Mouse (Mus musculus) bone marrow macrophage, adult 2 months (primary cell): ENCODE results near the gene Tex26. TPM values are rescaled to one million over a fixed set of nuclear protein-coding genes. Genes with fewer than 3 reads are reported as not detected.

Source experiments
- H3K27ac ChIP-seq: 2 replicates; pipeline ENCODE4 v1.5.1; 2012; ENCODE audit warnings: low read depth, low read length; ENCODE audit not compliant: insufficient read depth
- H3K4me1 ChIP-seq: 2 replicates; pipeline ENCODE4 v1.6.1; 2012; ENCODE audit warnings: low read length; ENCODE audit not compliant: control insufficient read depth, insufficient read depth
- H3K4me3 ChIP-seq: 2 replicates; pipeline ENCODE4 v1.5.1; 2012; ENCODE audit warnings: mild to moderate bottlenecking, low read length, moderate library complexity; ENCODE audit not compliant: insufficient read depth
- CTCF ChIP-seq: IDR thresholded peaks from 2 replicates; pipeline ENCODE4 v1.5.1; 2012; ENCODE audit warnings: low read depth, mild to moderate bottlenecking, low read length, moderate library complexity
- POLR2A ChIP-seq: IDR thresholded peaks from 2 replicates; pipeline ENCODE4 v1.6.1; 2012; ENCODE audit warnings: mild to moderate bottlenecking, low read depth, low read length, borderline replicate concordance
- polyA plus RNA-seq: library from polyadenylated mRNA; stranded (reverse); fragments of >200 nt; gene quantifications from 2 replicates; pipeline ENCODE4 v1.2.4, GENCODE M21; 2012; ENCODE audit not compliant: missing spikeins, insufficient read depth, insufficient read length

Tex26 gene
- polyA plus RNA-seq, 1 experiment = not detected

DNA sequence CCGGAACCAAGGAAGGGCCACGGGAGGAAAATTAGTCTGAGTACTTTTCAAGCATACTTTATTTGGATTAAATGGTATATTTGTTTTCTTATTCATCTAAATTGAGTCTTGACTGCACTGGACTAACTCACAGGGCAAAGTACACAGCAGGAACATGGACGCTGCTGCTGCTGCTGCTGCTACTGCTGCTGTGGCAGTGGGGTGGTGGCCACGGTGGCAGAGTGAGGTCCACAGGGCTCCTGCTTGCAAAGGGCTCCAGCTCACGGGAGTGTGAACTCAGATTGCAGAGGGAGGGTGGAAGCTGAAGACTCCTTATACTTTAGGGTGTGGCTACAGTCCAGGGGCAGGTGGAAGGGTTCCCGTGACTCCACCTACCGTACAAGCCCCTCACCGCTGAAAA is 65.5 kb downstream of the Tex26 start:
- Histone ChIP-seq H3K4me1 (peaks cover 5% of the 10 kb centered on the region), H3K4me3 (no peak overlapping the region), H3K27ac (no peak overlapping the region)
- no peak for TF ChIP-seq CTCF
- no peak for TF ChIP-seq POLR2A

DNA sequence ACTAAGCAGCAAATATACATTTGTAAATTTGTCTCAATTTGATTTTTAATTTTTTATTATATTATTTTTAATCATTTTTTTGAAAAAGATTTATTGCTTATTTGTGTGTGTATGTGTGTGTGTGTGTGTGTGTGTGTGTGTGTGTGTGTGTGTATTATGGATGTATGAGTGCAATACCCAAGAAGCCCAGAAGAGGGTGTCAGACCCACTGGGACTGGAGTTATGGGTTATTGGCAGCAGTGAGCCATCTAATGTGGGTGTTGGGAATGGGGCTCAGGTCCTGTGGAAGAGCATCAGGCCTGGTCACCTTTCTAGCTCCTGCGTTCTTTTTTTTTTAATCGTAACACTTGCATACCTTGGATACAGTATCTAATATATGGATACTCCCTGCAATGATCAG is 66.6 kb downstream of the Tex26 start:
- Histone ChIP-seq H3K4me1 (peaks cover 5% of the 10 kb centered on the region), H3K27ac (no peak overlapping the region), H3K4me3 (no peak overlapping the region)
- no peak for TF ChIP-seq CTCF
- TF ChIP-seq POLR2A = no peak

DNA sequence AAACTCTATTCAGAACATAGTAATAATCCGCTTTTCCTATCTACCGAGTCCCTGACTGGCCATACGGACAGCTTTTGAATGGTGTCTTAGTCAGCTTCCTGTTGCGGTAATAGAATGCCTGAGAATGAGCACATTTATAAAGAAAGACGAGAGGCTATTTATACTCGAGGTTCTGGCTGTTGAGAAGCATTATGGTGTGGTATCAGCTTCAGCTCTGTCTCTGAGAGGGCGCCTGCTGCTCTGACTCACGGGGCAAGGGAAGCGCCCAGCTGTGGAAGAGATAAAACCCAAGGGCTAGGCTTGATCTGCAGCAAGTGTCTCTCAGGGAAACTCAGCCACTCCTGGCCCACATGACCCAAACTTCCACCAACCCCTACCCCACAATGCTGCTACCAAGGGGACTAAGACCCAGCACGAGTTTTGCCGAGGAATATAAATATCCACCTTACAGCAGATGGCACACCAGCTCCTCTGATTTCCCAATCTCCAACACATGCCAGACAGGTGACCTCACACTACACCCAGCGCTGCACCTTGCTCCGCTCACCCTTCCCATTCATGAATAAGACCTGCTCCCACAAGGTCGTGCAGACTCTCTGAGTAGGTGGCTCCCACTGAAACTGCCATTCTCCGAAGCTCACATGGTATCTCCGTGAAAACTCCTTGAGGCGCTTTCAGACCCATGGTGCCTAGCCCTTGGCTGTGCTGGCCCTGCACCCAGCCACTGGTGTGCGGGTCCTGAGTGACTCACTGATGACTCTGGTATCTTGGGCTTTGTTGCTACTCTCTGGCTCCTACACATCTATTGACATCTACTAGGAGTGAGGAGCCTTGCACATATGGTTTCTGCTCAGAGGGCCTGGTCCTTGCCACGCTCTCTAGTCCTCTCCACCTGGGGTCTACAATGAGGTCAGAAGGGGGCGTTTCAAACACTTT is 68.9 kb downstream of the Tex26 start:
- TF ChIP-seq POLR2A = no peak
- no peak overlapping the region for H3K4me3 ChIP-seq
- no peak overlapping the region for H3K27ac ChIP-seq
- peaks cover 5% of the 10 kb centered on the region for H3K4me1 ChIP-seq

DNA sequence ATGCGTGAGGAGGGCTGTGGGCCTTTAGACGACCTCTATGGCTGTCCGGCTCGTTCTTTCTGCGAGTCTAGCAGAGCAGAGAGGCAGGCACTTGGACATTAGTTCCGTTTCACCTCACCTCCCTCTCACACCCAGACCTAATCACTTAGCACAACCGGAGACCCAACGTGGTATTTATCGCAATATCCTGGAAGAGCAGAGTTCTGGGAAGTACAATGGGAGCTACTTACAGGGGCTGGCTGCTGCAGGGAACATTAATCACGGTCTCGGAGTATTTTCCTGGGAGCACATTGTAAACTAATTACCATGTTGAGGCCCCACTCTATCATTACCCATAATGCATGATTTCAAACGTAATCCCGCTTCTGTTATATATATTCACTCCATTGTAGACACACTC is 70.9 kb downstream of the Tex26 start:
- Histone ChIP-seq H3K4me1 (peaks cover 5% of the 10 kb centered on the region), H3K4me3 (no peak overlapping the region)
- no peak for TF ChIP-seq CTCF
- no peak for TF ChIP-seq POLR2A

DNA sequence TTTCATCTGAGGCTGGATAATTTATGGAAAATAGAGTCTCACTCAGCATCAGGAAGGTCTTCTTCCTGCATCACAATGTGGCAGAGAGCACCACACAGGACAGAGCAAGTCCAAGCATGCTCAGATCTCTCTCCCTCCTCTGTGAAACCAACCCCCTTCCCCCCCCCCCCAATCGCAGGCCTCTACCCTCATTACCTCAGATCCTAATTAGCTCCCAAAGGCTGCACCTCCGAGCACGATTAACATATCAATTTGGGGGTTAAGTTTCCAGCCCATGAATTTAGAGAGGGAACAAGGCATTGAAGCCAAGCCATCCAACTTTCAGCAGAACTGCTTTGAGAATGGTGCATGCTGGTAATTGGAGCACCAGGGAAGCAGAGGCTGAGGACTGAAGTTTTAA is 73.2 kb downstream of the Tex26 start:
- no peak overlapping the region for H3K4me3 ChIP-seq
- peaks cover 5% of the 10 kb centered on the region for H3K4me1 ChIP-seq
- no peak for TF ChIP-seq CTCF
- no peak for TF ChIP-seq POLR2A
- H3K27ac ChIP-seq = no peak overlapping the region

More for the DNA sequence above, 70.9 kb downstream of the Tex26 start:
- no peak overlapping the region for H3K27ac ChIP-seq

DNA sequence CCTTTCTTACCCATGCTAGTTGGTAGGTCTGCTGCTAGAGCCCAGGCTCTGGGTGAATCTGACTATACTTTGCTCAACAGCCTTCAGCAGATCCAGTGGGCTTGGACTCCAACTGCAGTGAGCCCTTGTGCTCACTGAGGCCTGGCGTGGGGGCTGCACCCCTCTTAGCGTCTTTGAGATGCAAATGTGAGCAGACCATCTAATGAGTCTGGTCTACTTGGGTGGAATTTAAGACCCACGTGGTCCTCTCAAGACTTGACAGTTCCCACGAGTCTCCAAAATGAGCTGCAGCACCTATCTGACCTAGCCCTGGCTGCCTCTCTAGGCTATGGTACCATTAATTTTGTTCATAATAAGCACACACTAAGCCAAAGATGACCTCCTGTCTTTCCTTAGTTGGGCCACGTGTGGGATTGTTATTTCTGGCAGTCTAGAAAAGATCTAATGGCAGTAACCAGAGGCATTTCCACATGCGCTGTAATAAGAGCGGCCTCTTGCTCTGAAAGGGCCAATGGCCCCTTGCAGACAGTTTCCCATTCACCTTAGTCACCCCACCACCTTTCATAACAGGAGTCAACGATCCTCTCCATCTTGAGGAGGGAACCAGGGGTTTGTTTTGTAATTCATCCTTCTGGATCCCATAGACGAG is 74.1 kb downstream of the Tex26 start:
- TF ChIP-seq POLR2A = no peak
- TF ChIP-seq CTCF = no peak
- no peak overlapping the region for H3K27ac ChIP-seq

DNA sequence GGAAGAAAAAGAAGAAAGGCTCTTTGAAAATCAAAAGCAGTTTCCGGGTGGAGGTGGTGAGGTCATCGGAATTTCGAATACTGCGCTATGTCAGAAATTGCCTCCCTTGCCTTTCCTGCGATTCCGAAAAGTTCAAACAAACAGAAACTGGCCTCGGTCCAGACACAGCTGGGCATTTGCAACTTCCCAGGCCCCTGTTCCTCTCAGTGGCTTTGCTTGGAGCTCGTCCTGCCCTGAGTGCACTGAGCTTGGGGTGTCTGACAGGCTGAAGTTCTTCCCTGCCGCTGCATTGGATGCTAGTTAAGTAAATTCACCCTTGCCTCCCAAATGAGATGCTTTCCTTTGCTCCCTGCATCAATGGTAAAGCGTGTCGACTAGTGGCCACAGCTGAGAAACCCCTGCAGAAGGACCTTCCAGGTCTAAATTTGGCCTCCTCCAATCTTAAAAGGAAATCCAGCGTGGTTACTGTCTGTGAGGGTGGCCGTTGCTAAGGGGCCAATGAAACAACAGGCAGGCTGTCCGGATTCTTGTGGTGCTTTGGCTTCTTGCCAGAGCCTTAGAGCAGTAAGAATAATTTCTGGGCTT is 74.7 kb downstream of the Tex26 start:
- H3K4me1 ChIP-seq = no peaks in the 10 kb centered on the region
- no peak overlapping the region for H3K4me3 ChIP-seq
- TF ChIP-seq CTCF (no peak; the same call in 1 of the 2 replicates), POLR2A (no peak)
- no peak overlapping the region for H3K27ac ChIP-seq

More for the DNA sequence above, 74.1 kb downstream of the Tex26 start:
- Histone ChIP-seq H3K4me3 (no peak overlapping the region), H3K4me1 (peaks cover 2% of the 10 kb centered on the region)

GRCm38 (mm10) chr5:149514890-149515289 is 75.4 kb downstream of the Tex26 start:
- H3K4me1 ChIP-seq = no peaks in the 10 kb centered on the region
- no peak for TF ChIP-seq POLR2A
- no peak for TF ChIP-seq CTCF
- H3K4me3 ChIP-seq = no peak overlapping the region
- H3K27ac ChIP-seq = no peak overlapping the region

DNA sequence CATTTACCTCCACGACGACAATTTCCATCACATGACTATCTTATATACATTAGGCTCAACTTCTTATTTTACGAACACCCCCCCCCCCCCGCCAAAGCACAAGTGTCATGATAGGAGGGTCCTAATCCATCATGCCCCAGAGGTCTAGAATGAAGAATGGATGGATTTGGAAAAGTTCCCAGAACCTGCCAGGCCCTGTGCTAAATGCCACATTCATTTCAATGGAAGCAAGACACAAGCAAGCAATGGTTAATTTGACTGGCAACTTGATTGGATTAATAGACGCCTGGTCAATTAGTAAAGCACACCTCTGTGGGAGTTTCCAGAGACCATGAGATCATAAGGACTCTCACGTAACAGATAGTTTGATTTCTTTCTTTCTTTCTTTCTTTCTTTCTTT is 77.7 kb downstream of the Tex26 start:
- 0 out of 2 replicates have a peak, but pooled peaks cover 3% of the 10 kb centered on the region for H3K4me1 ChIP-seq
- no peak overlapping the region for H3K27ac ChIP-seq
- TF ChIP-seq CTCF (no peak), POLR2A (no peak)
- H3K4me3 ChIP-seq = no peak overlapping the region

Other genes starting within 250 kb of the Tex26 start
- gene Alox5ap, start 174.9 kb upstream of the Tex26 start, polyA plus RNA-seq = 992 and 1,124 TPM in 2 replicates
- 0.19 and 0.57 TPM in 2 replicates for gene Medag, start 27.9 kb upstream of the Tex26 start, polyA plus RNA-seq
- not detected in 2 replicates for gene Wdr95, start 89.0 kb downstream of the Tex26 start, polyA plus RNA-seq
- 22.8 and 26.0 TPM in 2 replicates for gene Hsph1, start 196.7 kb downstream of the Tex26 start, polyA plus RNA-seq
- gene B3glct, start 238.6 kb downstream of the Tex26 start, polyA plus RNA-seq = 12.2 and 12.7 TPM in 2 replicates